Mouse (Mus musculus) limb, embryonic 12.5 days (tissue): ENCODE measurements around the gene Il27. TPM values are rescaled to one million over a fixed set of nuclear protein-coding genes. Genes with fewer than 3 reads are reported as not detected.

ENCODE experiments used
- ATAC-seq: fragments of 200-750 bp; cut with Nextera tagmentation; 2 replicates; pipeline ENCODE4 v1.8.0; 2017; ENCODE audit warnings: low read depth, moderate TSS enrichment; ENCODE audit not compliant: insufficient number of reproducible peaks, insufficient read depth, low FRiP score, low TSS enrichment
- H3K27ac ChIP-seq: fragments of 300-500 bp; sonication (generic); 2 replicates; pipeline ENCODE4 v1.5.1; 2016; ENCODE audit warnings: mild to moderate bottlenecking, moderate library complexity
- H3K27me3 ChIP-seq: fragments of 300-500 bp; sonication (generic); 2 replicates; pipeline ENCODE4 v1.6.1; 2016; ENCODE audit warnings: mild to moderate bottlenecking, moderate library complexity
- H3K36me3 ChIP-seq: fragments of 300-500 bp; sonication (generic); 2 replicates; pipeline ENCODE4 v1.6.1; 2016; ENCODE audit warnings: mild to moderate bottlenecking, moderate library complexity
- H3K4me1 ChIP-seq: fragments of 300-500 bp; sonication (generic); replicated peaks from 2 replicates; pipeline ENCODE4 v1.6.1; 2016
- H3K4me2 ChIP-seq: fragments of 300-500 bp; sonication (generic); 2 replicates; pipeline ENCODE4 v1.6.1; 2016; ENCODE audit warnings: mild to moderate bottlenecking, moderate library complexity
- H3K4me3 ChIP-seq: fragments of 300-500 bp; sonication (generic); replicated peaks from 2 replicates; pipeline ENCODE4 v1.5.1; 2016; ENCODE audit warnings: mild to moderate bottlenecking
- H3K9ac ChIP-seq: fragments of 300-500 bp; sonication (generic); replicated peaks from 2 replicates; pipeline ENCODE4 v1.6.1; 2016; ENCODE audit warnings: mild to moderate bottlenecking, moderate library complexity
- H3K9me3 ChIP-seq: fragments of 300-500 bp; sonication (generic); 2 replicates; pipeline ENCODE4 v1.6.1; 2016; ENCODE audit warnings: mild to moderate bottlenecking, moderate library complexity
- WGBS: fragments of 180-500 bp; shearing (Covaris S2); methylation state at CpG from one replicate; pipeline ENCODE4 v1.1.7; 2016; 5-methylcytosine and 5-hydroxymethylcytosine counted together
- polyA plus RNA-seq: library from polyadenylated mRNA; unstranded; fragments of >200 nt; fragmentation: Nextera tagmentation; extraction: Ambion mirVana; gene quantifications from 2 replicates; pipeline ENCODE4 v1.2.1, GENCODE M21; 2016

Gene Il27
- polyA plus RNA-seq, 1 experiment from 2014 or later = not detected

GRCm38 (mm10) chr7:126602650-126603049 lies 7.9 kb upstream of the Il27 start:
- Histone ChIP-seq H3K36me3 (no peaks in the 10 kb centered on the region), H3K9me3 (no peaks in the 10 kb centered on the region), H3K27ac (no peak overlapping the region), H3K4me1 (no peaks in the 10 kb centered on the region), H3K27me3 (no peaks in the 10 kb centered on the region), H3K9ac (no peak overlapping the region), H3K4me2 (no peak overlapping the region), H3K4me3 (no peak overlapping the region)
- ATAC-seq = no peak
- WGBS = 78% methylated on average over 3 of the region's 3 CpGs

GRCm38 (mm10) chr7:126601896-126602295 lies 7.2 kb upstream of the Il27 start:
- no peaks in the 10 kb centered on the region for H3K9me3 ChIP-seq
- no peaks in the 10 kb centered on the region for H3K4me1 ChIP-seq
- no peak overlapping the region for H3K27ac ChIP-seq
- no peak overlapping the region for H3K9ac ChIP-seq
- ATAC-seq = no peak
- no peak overlapping the region for H3K4me3 ChIP-seq
- no peak overlapping the region for H3K4me2 ChIP-seq
- H3K27me3 ChIP-seq = no peaks in the 10 kb centered on the region
- no peaks in the 10 kb centered on the region for H3K36me3 ChIP-seq
- 47% methylated on average over 3 of the region's 5 CpGs for WGBS

GRCm38 (mm10) chr7:126598919-126599318 lies 4.2 kb upstream of the Il27 start:
- Histone ChIP-seq H3K4me3 (no peak overlapping the region), H3K4me2 (no peak overlapping the region), H3K27ac (no peak overlapping the region), H3K36me3 (no peaks in the 10 kb centered on the region), H3K9ac (no peak overlapping the region), H3K27me3 (no peaks in the 10 kb centered on the region), H3K9me3 (no peaks in the 10 kb centered on the region), H3K4me1 (no peaks in the 10 kb centered on the region)
- no peak for ATAC-seq
- WGBS = 82% methylated on average over 6 of the region's 6 CpGs

GRCm38 (mm10) chr7:126596414-126596813 lies 1.7 kb upstream of the Il27 start:
- ATAC-seq = no peak
- no peaks in the 10 kb centered on the region for H3K36me3 ChIP-seq

GRCm38 (mm10) chr7:126595890-126596289 lies 1.1 kb upstream of the Il27 start:
- no peak for ATAC-seq
- 81% methylated on average over 5 of the region's 5 CpGs for WGBS
- Histone ChIP-seq H3K9me3 (no peaks in the 10 kb centered on the region), H3K36me3 (no peaks in the 10 kb centered on the region), H3K27me3 (peaks cover 8% of the 10 kb centered on the region; the same call in 1 of the 2 replicates), H3K9ac (no peak overlapping the region), H3K27ac (no peak overlapping the region), H3K4me3 (no peak overlapping the region), H3K4me1 (no peaks in the 10 kb centered on the region), H3K4me2 (no peak overlapping the region)

More at GRCm38 (mm10) chr7:126596414-126596813, 1.7 kb upstream of the Il27 start:
- 61% methylated on average over 6 of the region's 6 CpGs for WGBS
- no peaks in the 10 kb centered on the region for H3K9me3 ChIP-seq
- H3K4me2 ChIP-seq = no peak overlapping the region
- no peaks in the 10 kb centered on the region for H3K4me1 ChIP-seq
- H3K27me3 ChIP-seq = peaks cover 8% of the 10 kb centered on the region; the same call in 1 of the 2 replicates
- no peak overlapping the region for H3K27ac ChIP-seq
- no peak overlapping the region for H3K4me3 ChIP-seq
- no peak overlapping the region for H3K9ac ChIP-seq

GRCm38 (mm10) chr7:126587779-126588178 lies 7.0 kb downstream of the Il27 start:
- ATAC-seq = peak; percentile 39; the same call in 1 of the 2 replicates
- peak overlapping the region; percentile 50 for H3K9ac ChIP-seq
- no peak overlapping the region for H3K27ac ChIP-seq
- peak overlapping the region; percentile 46 for H3K4me2 ChIP-seq
- WGBS = 4% methylated on average over 16 of the region's 16 CpGs
- no peaks in the 10 kb centered on the region for H3K9me3 ChIP-seq
- H3K27me3 ChIP-seq = peaks cover 38% of the 10 kb centered on the region
- no peaks in the 10 kb centered on the region for H3K36me3 ChIP-seq
- peaks cover 9% of the 10 kb centered on the region; the same call in 1 of the 2 replicates for H3K4me1 ChIP-seq
- 0 out of 2 replicates have a peak overlapping the region, but pooled peaks have one; percentile 1 for H3K4me3 ChIP-seq

GRCm38 (mm10) chr7:126586839-126587238 lies 7.9 kb downstream of the Il27 start:
- H3K27me3 ChIP-seq = peaks cover 31% of the 10 kb centered on the region
- H3K4me2 ChIP-seq = no peak overlapping the region
- H3K9me3 ChIP-seq = no peaks in the 10 kb centered on the region
- H3K4me1 ChIP-seq = peaks cover 12% of the 10 kb centered on the region
- no peak overlapping the region for H3K9ac ChIP-seq
- no peaks in the 10 kb centered on the region for H3K36me3 ChIP-seq
- no peak overlapping the region for H3K4me3 ChIP-seq
- WGBS = 64% methylated on average over 8 of the region's 8 CpGs
- ATAC-seq = no peak
- no peak overlapping the region for H3K27ac ChIP-seq

- Histone ChIP-seq H3K4me1 (peaks cover 16% of the 10 kb centered on the region), H3K27ac (no peak within 1 kb of the TSS), H3K4me3 (no peak within 1 kb of the TSS), H3K27me3 (peaks cover 31% of the 10 kb centered on the region), H3K36me3 (no peaks in the 10 kb centered on the region), H3K9me3 (no peaks in the 10 kb centered on the region), H3K9ac (no peak within 1 kb of the TSS), H3K4me2 (no peak within 1 kb of the TSS)
- 75% methylated on average over 6 of the region's 6 CpGs for WGBS
- ATAC-seq = no peak
Observed at GRCm38 (mm10) chr7:126585717-126586116, 9.0 kb downstream of the Il27 start, which contains the start of gene Cln3. Cln3 (minus strand) TSS chr7:126585817.

GRCm38 (mm10) chr7:126584506-126584977 lies 10.2 kb downstream of the Il27 start, which contains the start of gene Apobr:
Apobr (plus strand) TSS chr7:126584942.
- 71% methylated on average over 8 of the region's 8 CpGs for WGBS
- Histone ChIP-seq H3K4me3 (peak within 1 kb of the TSS; percentile 50), H3K9me3 (no peaks in the 10 kb centered on the region), H3K36me3 (peaks cover 5% of the 10 kb centered on the region; the same call in 1 of the 2 replicates), H3K27me3 (peaks cover 31% of the 10 kb centered on the region), H3K27ac (no peak within 1 kb of the TSS), H3K9ac (no peak within 1 kb of the TSS), H3K4me1 (peaks cover 16% of the 10 kb centered on the region), H3K4me2 (peak within 1 kb of the TSS; percentile 78)
- no peak for ATAC-seq

GRCm38 (mm10) chr7:126583761-126584160 lies 11.0 kb downstream of the Il27 start:
- Histone ChIP-seq H3K4me2 (peak overlapping the region; percentile 78), H3K36me3 (peaks cover 8% of the 10 kb centered on the region; the same call in 1 of the 2 replicates), H3K27ac (peak overlapping the region; percentile 82; the same call in 1 of the 2 replicates), H3K27me3 (peaks cover 31% of the 10 kb centered on the region), H3K9me3 (no peaks in the 10 kb centered on the region), H3K4me1 (peaks cover 16% of the 10 kb centered on the region), H3K9ac (no peak overlapping the region), H3K4me3 (peak overlapping the region; percentile 50)
- 54% methylated on average over 6 of the region's 6 CpGs for WGBS
- no peak for ATAC-seq

GRCm38 (mm10) chr7:126583251-126583709 lies 11.5 kb downstream of the Il27 start:
- peak overlapping the region; percentile 52 for H3K9ac ChIP-seq
- ATAC-seq = peak; percentile 87
- WGBS = 1% methylated on average over 22 of the region's 22 CpGs
- peaks cover 31% of the 10 kb centered on the region for H3K27me3 ChIP-seq
- peaks cover 11% of the 10 kb centered on the region; the same call in 1 of the 2 replicates for H3K36me3 ChIP-seq
- no peaks in the 10 kb centered on the region for H3K9me3 ChIP-seq
- H3K4me1 ChIP-seq = peaks cover 14% of the 10 kb centered on the region
- peak overlapping the region; percentile 82 for H3K27ac ChIP-seq
- H3K4me2 ChIP-seq = peak overlapping the region; percentile 78
- H3K4me3 ChIP-seq = peak overlapping the region; percentile 50
